Comparison of ENCODE assay signal across 12 mouse cellular contexts in genomic region chr8:124250255-124250654, GRCm38 (mm10). TPM values are rescaled to one million over a fixed set of nuclear protein-coding genes. Genes with fewer than 3 reads are reported as not detected.
DNase-seq lines count a peak whose midpoint lies in the region; ATAC-seq and TF ChIP-seq lines count a peak whose summit lies in the region.
"Had no signal": no experiment of that assay in that cellular context is flagged by ENCODE, and none has a peak within 500 bp of the region (broad histone marks: within the 10 kb centered on the region; RNA-seq: fewer than 3 reads in every experiment).

No protein-coding gene starts in this region.

- intact Hi-C loops in left cerebral cortex, postnatal 14 days (cut with DNase I), result no loop called here

- peak; percentile 58 for DNase-seq in lung, postnatal 0 days (ENCODE audit: low spot score)
- no peak for DNase-seq in lung, adult 2 months
- DNase-seq in intestine, embryonic 14.5 days (ENCODE audit: low spot score), result no peak
- DNase-seq in left cerebral cortex, postnatal 14 days (ENCODE audit: low spot score in 2 of 2), result no peak
- DNase-seq in cerebellum, postnatal 4 days (ENCODE audit: low spot score in 2 of 2), result no peak
- DNase-seq: B cell, adult 2 months; layer of hippocampus, adult 9-11 months had no signal

- no peak overlapping the region for H3K4me2 ChIP-seq in forebrain, embryonic 13.5 days
- H3K4me2 ChIP-seq in forebrain, embryonic 16.5 days (ENCODE audit: low read length), result no peak overlapping the region
- H3K4me2 ChIP-seq in lung, postnatal 0 days (replicated peaks; ENCODE audit: low read depth, low read length), result peak overlapping the region; percentile 22; the same call in 1 of the 2 replicates
- no peak overlapping the region for H3K4me2 ChIP-seq in intestine, embryonic 14.5 days (ENCODE audit: low read length)
- H3K4me2 ChIP-seq: hindbrain, embryonic 14.5 days had no signal

- no peaks in the 10 kb centered on the region for H3K27me3 ChIP-seq in forebrain, embryonic 13.5 days
- H3K27me3 ChIP-seq in forebrain, embryonic 16.5 days (replicated peaks; ENCODE audit: control insufficient read depth, insufficient read depth, low read length), result no peaks in the 10 kb centered on the region
- no peaks in the 10 kb centered on the region for H3K27me3 ChIP-seq in lung, postnatal 0 days (replicated peaks; ENCODE audit: insufficient read depth, low read length)
- H3K27me3 ChIP-seq in intestine, embryonic 14.5 days (replicated peaks; ENCODE audit: control insufficient read depth, insufficient read depth, low read length), result no peaks in the 10 kb centered on the region
- H3K27me3 ChIP-seq: Patski had no signal

- H3K27ac ChIP-seq in forebrain, embryonic 13.5 days, result peak overlapping the region; percentile 54; the same call in 1 of the 2 replicates
- H3K27ac ChIP-seq in forebrain, embryonic 16.5 days (ENCODE audit: low read length), result no peak overlapping the region
- H3K27ac ChIP-seq in lung, postnatal 0 days (ENCODE audit: low read length), result peak overlapping the region; percentile 60
- H3K27ac ChIP-seq in intestine, embryonic 14.5 days (ENCODE audit: low read depth), result peak overlapping the region; percentile 69; the same call in 1 of the 2 replicates
- H3K27ac ChIP-seq: hindbrain, embryonic 14.5 days had no signal

- no peak for ATAC-seq in forebrain, embryonic 13.5 days
- no peak for ATAC-seq in forebrain, embryonic 16.5 days
- 0 out of 2 replicates have a peak, but pooled peaks have one; percentile 21 for ATAC-seq in lung, postnatal 0 days
- no peak for ATAC-seq in intestine, embryonic 14.5 days (replicated peaks; ENCODE audit: low FRiP score, low TSS enrichment, low read depth)
- ATAC-seq in megakaryocyte-erythroid progenitor cell, adult 5-6 weeks (replicated peaks; ENCODE audit: low FRiP score, low TSS enrichment, poor library complexity, severe bottlenecking), result peak; percentile 84

- TF ChIP-seq POLR2A in lung, adult 2 months (IDR thresholded peaks at IDR 0.05; ENCODE audit: borderline replicate concordance, extremely low read depth, low read depth, low read length), result no peak

- no peak overlapping the region for H3K4me3 ChIP-seq in forebrain, embryonic 13.5 days
- H3K4me3 ChIP-seq in forebrain, embryonic 16.5 days (replicated peaks; ENCODE audit: low read length), result no peak overlapping the region
- H3K4me3 ChIP-seq in lung, postnatal 0 days (ENCODE audit: low read depth, low read length), result no peak overlapping the region
- H3K4me3 ChIP-seq in lung, adult 2 months (replicated peaks; ENCODE audit: extremely low read depth, low read depth, low read length), result no peak overlapping the region
- no peak overlapping the region for H3K4me3 ChIP-seq in intestine, embryonic 14.5 days (ENCODE audit: low read depth, low read length)

- TF ChIP-seq EP300 in lung, postnatal 0 days (IDR thresholded peaks at IDR 0.05), result no peak

- TF ChIP-seq CTCF in lung, postnatal 0 days (IDR thresholded peaks at IDR 0.05), result no peak
- TF ChIP-seq CTCF in lung, adult 2 months (IDR thresholded peaks at IDR 0.05; ENCODE audit: insufficient read depth, low read length), result no peak

- WGBS in forebrain, embryonic 13.5 days, result 46% methylated on average over 3 of the region's 3 CpGs
- WGBS in forebrain, embryonic 16.5 days, result 34% methylated on average over 3 of the region's 3 CpGs
- 14% methylated on average over 3 of the region's 3 CpGs for WGBS in lung, postnatal 0 days
- 55% methylated on average over 3 of the region's 3 CpGs for WGBS in lung, adult 2 months
- 12% methylated on average over 3 of the region's 3 CpGs for WGBS in intestine, embryonic 14.5 days

- H3K4me1 ChIP-seq in forebrain, embryonic 13.5 days, result peaks cover 37% of the 10 kb centered on the region
- peaks cover 22% of the 10 kb centered on the region for H3K4me1 ChIP-seq in forebrain, embryonic 16.5 days (replicated peaks; ENCODE audit: control insufficient read depth, insufficient read depth, low read length)
- peaks cover 16% of the 10 kb centered on the region; the same call in 1 of the 2 replicates for H3K4me1 ChIP-seq in lung, postnatal 0 days (ENCODE audit: insufficient read depth, low read depth, low read length)
- peaks cover 21% of the 10 kb centered on the region for H3K4me1 ChIP-seq in lung, adult 2 months (ENCODE audit: control insufficient read depth, insufficient read depth, low read length)
- peaks cover 31% of the 10 kb centered on the region for H3K4me1 ChIP-seq in intestine, embryonic 14.5 days (replicated peaks; ENCODE audit: control insufficient read depth, insufficient read depth, low read length)

- no peak overlapping the region for H3K9ac ChIP-seq in forebrain, embryonic 13.5 days
- H3K9ac ChIP-seq in forebrain, embryonic 16.5 days (replicated peaks; ENCODE audit: low read depth, low read length), result no peak overlapping the region
- no peak overlapping the region for H3K9ac ChIP-seq in lung, postnatal 0 days (replicated peaks; ENCODE audit: low read depth)
- H3K9ac ChIP-seq in intestine, embryonic 14.5 days (ENCODE audit: low read length), result no peak overlapping the region
- H3K9ac ChIP-seq: hindbrain, embryonic 14.5 days had no signal

- H3K9me3 ChIP-seq in forebrain, embryonic 13.5 days (replicated peaks), result no peaks in the 10 kb centered on the region
- no peaks in the 10 kb centered on the region for H3K9me3 ChIP-seq in forebrain, embryonic 16.5 days (ENCODE audit: control insufficient read depth, low read length)
- no peaks in the 10 kb centered on the region for H3K9me3 ChIP-seq in lung, postnatal 0 days (ENCODE audit: low read length)
- no peaks in the 10 kb centered on the region for H3K9me3 ChIP-seq in intestine, embryonic 14.5 days (ENCODE audit: control insufficient read depth, low read length)

- peaks cover 12% of the 10 kb centered on the region; the same call in 1 of the 2 replicates for H3K36me3 ChIP-seq in forebrain, embryonic 13.5 days (ENCODE audit: poor library complexity, severe bottlenecking)
- H3K36me3 ChIP-seq in forebrain, embryonic 16.5 days (ENCODE audit: control insufficient read depth, insufficient read depth), result no peaks in the 10 kb centered on the region
- H3K36me3 ChIP-seq in lung, postnatal 0 days (ENCODE audit: insufficient read depth, low read length), result no peaks in the 10 kb centered on the region
- H3K36me3 ChIP-seq in intestine, embryonic 14.5 days (ENCODE audit: control insufficient read depth, insufficient read depth, low read length), result 0 out of 2 replicates have a peak, but pooled peaks cover 6% of the 10 kb centered on the region

RNA-seq across cellular contexts. Expression of gene Galnt2, which starts 19.1 kb away (rescaled TPM):
- polyA plus RNA-seq in forebrain, embryonic 13.5 days (2015; fragmentation: Nextera tagmentation; extraction: Ambion mirVana), result 31.1 and 38.6 TPM in 2 replicates
- polyA plus RNA-seq in forebrain, embryonic 16.5 days (2015; fragmentation: Nextera tagmentation; extraction: Ambion mirVana), result 47.8 and 48.9 TPM in 2 replicates
- polyA plus RNA-seq in lung, postnatal 0 days (2015; fragmentation: Nextera tagmentation; extraction: Ambion mirVana), result 54.3 and 66.2 TPM in 2 replicates
- 17.6 and 25.5 TPM in 2 replicates for polyA plus RNA-seq in lung, adult 2 months (2012; rRNA removed)
- 60.5 and 63.9 TPM in 2 replicates for polyA plus RNA-seq in intestine, embryonic 14.5 days (2014; fragmentation: Nextera tagmentation; extraction: Ambion mirVana)
- total RNA-seq in megakaryocyte-erythroid progenitor cell, adult 5-6 weeks (2014; fragmentation: Nextera tagmentation), result 9.5 and 12.4 TPM in 2 replicates
- total RNA-seq in megakaryocyte-erythroid progenitor cell, adult 5-6 weeks (2017), result 1.9 and 6.8 TPM in 2 replicates
- 10 to 100 TPM; 67.2 to 70.3 TPM for total RNA-seq in left cerebral cortex, postnatal 14 days (2021)

Comparison
In these comparisons a context has a peak if more than half of its experiments do, and no peak if none do; other contexts are left out.
1. ATAC-seq: peak in lung, postnatal 0 days (single experiment) and megakaryocyte-erythroid progenitor cell, adult 5-6 weeks (single experiment); none in forebrain, embryonic 13.5 days (single experiment), forebrain, embryonic 16.5 days (single experiment) and intestine, embryonic 14.5 days (single experiment).